Mouse (Mus musculus) heart, adult 2 months (tissue): Measurements from ENCODE around the gene Ncapd2.

Source experiments
- CTCF ChIP-seq: fragments of 200-600 bp; IDR thresholded peaks from 2 replicates; pipeline ENCODE4 v1.8.1; 2022; ENCODE audit warnings: antibody characterized with exemption, mild to moderate bottlenecking, moderate library complexity
- EP300 ChIP-seq: fragments of 200-500 bp; IDR thresholded peaks from 2 replicates; pipeline ENCODE4 v1.6.1; 2011; ENCODE audit warnings: low read depth, low read length, control low read depth; ENCODE audit not compliant: insufficient read depth
- POLR2A ChIP-seq: fragments of 200-500 bp; IDR thresholded peaks from 2 replicates; pipeline ENCODE4 v1.6.1; 2011; ENCODE audit warnings: mild to moderate bottlenecking, low read depth, low read length, control low read depth; ENCODE audit not compliant: insufficient read depth

DNA sequence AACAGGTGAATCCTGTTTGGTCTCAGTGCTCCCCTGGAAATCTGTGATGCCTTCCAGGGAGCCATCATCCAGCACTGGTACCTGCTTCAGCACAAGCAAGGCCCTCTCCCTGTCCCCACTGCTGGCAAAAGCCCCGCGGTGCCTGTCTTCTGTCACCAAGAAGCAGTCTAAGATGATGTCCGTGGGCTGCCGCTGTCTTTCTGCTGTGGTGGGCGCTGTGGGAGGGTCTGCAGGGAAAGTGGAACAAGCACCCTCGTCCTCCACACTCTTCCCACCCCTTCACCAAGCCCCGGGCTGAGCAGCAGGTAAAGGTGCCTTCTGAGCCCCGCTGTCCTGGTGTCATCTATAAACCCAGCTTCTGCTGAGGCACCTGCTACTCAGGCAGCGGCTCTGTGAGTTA, 39.1 kb upstream of the Ncapd2 start:
- TF ChIP-seq POLR2A, result no peak
- no peak for TF ChIP-seq CTCF
- TF ChIP-seq EP300, result no peak
